Mouse (Mus musculus): ENCODE results near the gene Sf1.

GRCm38 (mm10) chr19:6348717-6349116 lies 14.8 kb upstream of the Sf1 start:
- TF ChIP-seq EP300 (IDR thresholded peaks at IDR 0.05; ENCODE audit: insufficient read depth, low read depth, low read length) (no peak), CTCF (IDR thresholded peaks at IDR 0.05; ENCODE audit: low read depth, low read length) (no peak), POLR2A (IDR thresholded peaks at IDR 0.05; ENCODE audit: insufficient read depth, low read length) (no peak)
